8 mouse cellular contexts compared by ENCODE assay signal in genomic region chr10:79670071-79670888, GRCm38 (mm10). TPM values are rescaled to one million over a fixed set of nuclear protein-coding genes. Genes with fewer than 3 reads are reported as not detected.
DNase-seq lines count a peak whose midpoint lies in the region; ATAC-seq and TF ChIP-seq lines count a peak whose summit lies in the region.

No protein-coding gene starts in this region.

- H3K9ac ChIP-seq in heart, postnatal 0 days (replicated peaks; ENCODE audit: low read depth, low read length): peak overlapping the region; percentile 64; the same call in 1 of the 2 replicates
- peak overlapping the region; percentile 96 for H3K9ac ChIP-seq in hindbrain, embryonic 11.5 days (ENCODE audit: low read depth, low read length)
- H3K9ac ChIP-seq in midbrain, embryonic 11.5 days (ENCODE audit: low read length): peak overlapping the region; percentile 92

- TF ChIP-seq CTCF in heart, postnatal 0 days (IDR thresholded peaks at IDR 0.05; ENCODE audit: low read depth): no peak
- no peak for TF ChIP-seq CTCF in bone marrow, adult 2 months (IDR thresholded peaks at IDR 0.05; ENCODE audit: control insufficient read depth, insufficient read depth, low read length)

- H3K36me3 ChIP-seq in heart, postnatal 0 days (replicated peaks; ENCODE audit: control insufficient read depth, insufficient read depth, low read length): 0 out of 2 replicates have a peak, but pooled peaks cover 6% of the 10 kb centered on the region
- H3K36me3 ChIP-seq in hindbrain, embryonic 11.5 days (ENCODE audit: control insufficient read depth, insufficient read depth, low read length): no peaks in the 10 kb centered on the region
- no peaks in the 10 kb centered on the region for H3K36me3 ChIP-seq in midbrain, embryonic 11.5 days (ENCODE audit: control insufficient read depth, insufficient read depth, low read length)

- no peak for DNase-seq in heart, postnatal 0 days (ENCODE audit: low spot score)
- DNase-seq in heart, postnatal 14 days: no peak
- no peak for DNase-seq in hindbrain, embryonic 11.5 days (ENCODE audit: low spot score)
- no peak for DNase-seq in midbrain, embryonic 11.5 days (ENCODE audit: low spot score, missing footprints)
- DNase-seq in urinary bladder, postnatal 14 days (ENCODE audit: low spot score): no peak
- DNase-seq in frontal cortex, adult 2 months (ENCODE audit: extremely low spot score in 1 of 2, low spot score in 1 of 2): no peak

- no peaks in the 10 kb centered on the region for H3K9me3 ChIP-seq in heart, postnatal 0 days (replicated peaks; ENCODE audit: control insufficient read depth, low read length)
- no peaks in the 10 kb centered on the region for H3K9me3 ChIP-seq in hindbrain, embryonic 11.5 days (ENCODE audit: control insufficient read depth, low read length)
- H3K9me3 ChIP-seq in midbrain, embryonic 11.5 days (ENCODE audit: control insufficient read depth, low read length): no peaks in the 10 kb centered on the region

- H3K4me2 ChIP-seq in heart, postnatal 0 days (ENCODE audit: low read depth, low read length): peak overlapping the region; percentile 79
- peak overlapping the region; percentile 91 for H3K4me2 ChIP-seq in hindbrain, embryonic 11.5 days (replicated peaks; ENCODE audit: low read depth, low read length)
- peak overlapping the region; percentile 79 for H3K4me2 ChIP-seq in midbrain, embryonic 11.5 days

- ATAC-seq in heart, postnatal 0 days (ENCODE audit: insufficient read depth, low read depth): no peak; the same call in 1 of the 2 replicates
- peak; percentile 36 for ATAC-seq in hindbrain, embryonic 11.5 days (ENCODE audit: low FRiP score)
- peak; percentile 25 for ATAC-seq in midbrain, embryonic 11.5 days (ENCODE audit: low FRiP score)
- no peak for ATAC-seq in CD4-positive, CD25-positive, alpha-beta regulatory T cell, adult 4 months

- 37% methylated on average over 15 of the region's 15 CpGs for WGBS in heart, postnatal 0 days
- 40% methylated on average over 15 of the region's 15 CpGs for WGBS in bone marrow, adult 2 months
- 37% methylated on average over 15 of the region's 15 CpGs for WGBS in hindbrain, embryonic 11.5 days
- 37% methylated on average over 15 of the region's 15 CpGs for WGBS in midbrain, embryonic 11.5 days

- 0 out of 2 replicates have a peak, but pooled peaks cover 9% of the 10 kb centered on the region for H3K4me1 ChIP-seq in heart, postnatal 0 days (ENCODE audit: control insufficient read depth, insufficient read depth)
- H3K4me1 ChIP-seq in bone marrow, adult 2 months (ENCODE audit: control insufficient read depth, insufficient read depth, low read length): peaks cover 5% of the 10 kb centered on the region
- H3K4me1 ChIP-seq in hindbrain, embryonic 11.5 days (replicated peaks; ENCODE audit: control insufficient read depth, insufficient read depth, low read length): peaks cover 6% of the 10 kb centered on the region
- peaks cover 17% of the 10 kb centered on the region for H3K4me1 ChIP-seq in midbrain, embryonic 11.5 days (ENCODE audit: control insufficient read depth, insufficient read depth, low read length)

- intact Hi-C loops in heart, postnatal 14 days (cut with DNase I): no loop called here

- H3K27ac ChIP-seq in heart, postnatal 0 days (ENCODE audit: low read depth): peak overlapping the region; percentile 89; the same call in 1 of the 2 replicates
- peak overlapping the region; percentile 7 for H3K27ac ChIP-seq in bone marrow, adult 2 months (ENCODE audit: control insufficient read depth, insufficient read depth, low read depth, low read length, poor library complexity)
- peak overlapping the region; percentile 95; the same call in 1 of the 2 replicates for H3K27ac ChIP-seq in hindbrain, embryonic 11.5 days (ENCODE audit: low read depth, low read length)
- H3K27ac ChIP-seq in midbrain, embryonic 11.5 days (ENCODE audit: low read depth, low read length): no peak overlapping the region

- TF ChIP-seq POLR2A in bone marrow, adult 2 months (IDR thresholded peaks at IDR 0.05; ENCODE audit: borderline replicate concordance, control insufficient read depth, low read depth, low read length): no peak

- peak overlapping the region; percentile 94 for H3K4me3 ChIP-seq in heart, postnatal 0 days (ENCODE audit: low read depth, low read length)
- H3K4me3 ChIP-seq in bone marrow, adult 2 months (replicated peaks; ENCODE audit: control insufficient read depth, low read depth, low read length): peak overlapping the region; percentile 96
- peak overlapping the region; percentile 96 for H3K4me3 ChIP-seq in hindbrain, embryonic 11.5 days (ENCODE audit: low read depth, low read length)
- peak overlapping the region; percentile 95 for H3K4me3 ChIP-seq in midbrain, embryonic 11.5 days (ENCODE audit: low read depth, low read length)

- H3K27me3 ChIP-seq in heart, postnatal 0 days (ENCODE audit: control insufficient read depth, insufficient read depth, low read length): no peaks in the 10 kb centered on the region
- no peaks in the 10 kb centered on the region for H3K27me3 ChIP-seq in hindbrain, embryonic 11.5 days (ENCODE audit: control insufficient read depth, insufficient read depth, low read length)
- no peaks in the 10 kb centered on the region for H3K27me3 ChIP-seq in midbrain, embryonic 11.5 days (ENCODE audit: control insufficient read depth, insufficient read depth, low read length)

- TF ChIP-seq EP300 in heart, postnatal 0 days (IDR thresholded peaks at IDR 0.05; ENCODE audit: low read depth): no peak

RNA-seq across cellular contexts. Expression of gene Tpgs1, which starts 1.1 kb away (rescaled TPM):
- 19.7 and 28.3 TPM in 2 replicates for total RNA-seq in heart, postnatal 0 days (2014; rRNA removed; ENCODE audit: low replicate concordance)
- 43.6 and 45.3 TPM in 2 replicates for polyA plus RNA-seq in heart, postnatal 0 days (2015; fragmentation: Nextera tagmentation; extraction: Ambion mirVana)
- total RNA-seq in heart, postnatal 14 days (2021): 10 to 100 TPM; 21.7 to 23.0 TPM
- polyA plus RNA-seq in bone marrow, adult 2 months (2011; ENCODE audit: insufficient read depth, insufficient read length, low replicate concordance, missing spikeins): 4.9 and 12.2 TPM in 2 replicates
- 69.6 and 70.8 TPM in 2 replicates for polyA plus RNA-seq in hindbrain, embryonic 11.5 days (2014; fragmentation: Nextera tagmentation; extraction: Ambion mirVana)
- 65.5 and 69.6 TPM in 2 replicates for polyA plus RNA-seq in midbrain, embryonic 11.5 days (2014; fragmentation: Nextera tagmentation; extraction: Ambion mirVana)
- 10 to 100 TPM; 16.6 to 19.5 TPM for polyA plus RNA-seq in CD4-positive, CD25-positive, alpha-beta regulatory T cell, adult 4 months (2017; shearing (Covaris generic))
- 89.4 and 92.3 TPM in 2 replicates for polyA plus RNA-seq in frontal cortex, adult 2 months (2012; rRNA removed)

RNA-seq across cellular contexts. Expression of gene Madcam1, which starts 5.9 kb away (rescaled TPM):
- not detected in 2 replicates for total RNA-seq in heart, postnatal 0 days (2014; rRNA removed; ENCODE audit: low replicate concordance)
- polyA plus RNA-seq in heart, postnatal 0 days (2015; fragmentation: Nextera tagmentation; extraction: Ambion mirVana): 1.3 and 1.4 TPM in 2 replicates
- under 1 TPM in 1 of 2 experiments, not detected in 1; 0.37 TPM for total RNA-seq in heart, postnatal 14 days (2021)
- not detected in 2 replicates for polyA plus RNA-seq in bone marrow, adult 2 months (2011; ENCODE audit: insufficient read depth, insufficient read length, low replicate concordance, missing spikeins)
- 1.1 and 1.6 TPM in 2 replicates for polyA plus RNA-seq in hindbrain, embryonic 11.5 days (2014; fragmentation: Nextera tagmentation; extraction: Ambion mirVana)
- polyA plus RNA-seq in midbrain, embryonic 11.5 days (2014; fragmentation: Nextera tagmentation; extraction: Ambion mirVana): 1.2 and 1.4 TPM in 2 replicates
- polyA plus RNA-seq in CD4-positive, CD25-positive, alpha-beta regulatory T cell, adult 4 months (2017; shearing (Covaris generic)): under 1 TPM; 0.23 to 0.73 TPM
- polyA plus RNA-seq in frontal cortex, adult 2 months (2012; rRNA removed): not detected in 2 replicates

RNA-seq across cellular contexts. Expression of gene Cdc34, which starts 11.7 kb away (rescaled TPM):
- total RNA-seq in heart, postnatal 0 days (2014; rRNA removed; ENCODE audit: low replicate concordance): 162 and 183 TPM in 2 replicates
- 115 and 120 TPM in 2 replicates for polyA plus RNA-seq in heart, postnatal 0 days (2015; fragmentation: Nextera tagmentation; extraction: Ambion mirVana)
- 100 to 1,000 TPM; 158 to 159 TPM for total RNA-seq in heart, postnatal 14 days (2021)
- 82.1 and 98.6 TPM in 2 replicates for polyA plus RNA-seq in bone marrow, adult 2 months (2011; ENCODE audit: insufficient read depth, insufficient read length, low replicate concordance, missing spikeins)
- polyA plus RNA-seq in hindbrain, embryonic 11.5 days (2014; fragmentation: Nextera tagmentation; extraction: Ambion mirVana): 153 and 159 TPM in 2 replicates
- 149 and 178 TPM in 2 replicates for polyA plus RNA-seq in midbrain, embryonic 11.5 days (2014; fragmentation: Nextera tagmentation; extraction: Ambion mirVana)
- polyA plus RNA-seq in CD4-positive, CD25-positive, alpha-beta regulatory T cell, adult 4 months (2017; shearing (Covaris generic)): 10 to 100 TPM; 20.8 to 27.3 TPM
- polyA plus RNA-seq in frontal cortex, adult 2 months (2012; rRNA removed): 96.3 and 111 TPM in 2 replicates

RNA-seq across cellular contexts. Expression of gene Gzmm, which starts 18.5 kb away (rescaled TPM):
- 2.4 and 2.5 TPM in 2 replicates for total RNA-seq in heart, postnatal 0 days (2014; rRNA removed; ENCODE audit: low replicate concordance)
- polyA plus RNA-seq in heart, postnatal 0 days (2015; fragmentation: Nextera tagmentation; extraction: Ambion mirVana): 2.1 and 2.8 TPM in 2 replicates
- total RNA-seq in heart, postnatal 14 days (2021): 1 to 10 TPM; 4.5 to 5.4 TPM
- polyA plus RNA-seq in bone marrow, adult 2 months (2011; ENCODE audit: insufficient read depth, insufficient read length, low replicate concordance, missing spikeins): not detected in 2 replicates
- polyA plus RNA-seq in hindbrain, embryonic 11.5 days (2014; fragmentation: Nextera tagmentation; extraction: Ambion mirVana): 0.42 and 0.73 TPM in 2 replicates
- 0.27 and 0.58 TPM in 2 replicates for polyA plus RNA-seq in midbrain, embryonic 11.5 days (2014; fragmentation: Nextera tagmentation; extraction: Ambion mirVana)
- 1 to 10 TPM in 1 of 2 experiments, under 1 TPM in 1; 0.49 to 1.1 TPM for polyA plus RNA-seq in CD4-positive, CD25-positive, alpha-beta regulatory T cell, adult 4 months (2017; shearing (Covaris generic))
- 1.8 and 2.1 TPM in 2 replicates for polyA plus RNA-seq in frontal cortex, adult 2 months (2012; rRNA removed)

RNA-seq across cellular contexts. Expression of gene Odf3l2, which starts 24.7 kb away (rescaled TPM):
- total RNA-seq in heart, postnatal 0 days (2014; rRNA removed; ENCODE audit: low replicate concordance): not detected in 2 replicates
- polyA plus RNA-seq in heart, postnatal 0 days (2015; fragmentation: Nextera tagmentation; extraction: Ambion mirVana): not detected in 2 replicates
- total RNA-seq in heart, postnatal 14 days (2021): not detected
- not detected in 2 replicates for polyA plus RNA-seq in bone marrow, adult 2 months (2011; ENCODE audit: insufficient read depth, insufficient read length, low replicate concordance, missing spikeins)
- not detected in 2 replicates for polyA plus RNA-seq in hindbrain, embryonic 11.5 days (2014; fragmentation: Nextera tagmentation; extraction: Ambion mirVana)
- polyA plus RNA-seq in midbrain, embryonic 11.5 days (2014; fragmentation: Nextera tagmentation; extraction: Ambion mirVana): not detected in 2 replicates
- not detected for polyA plus RNA-seq in CD4-positive, CD25-positive, alpha-beta regulatory T cell, adult 4 months (2017; shearing (Covaris generic))
- 0.22 and 0.25 TPM in 2 replicates for polyA plus RNA-seq in frontal cortex, adult 2 months (2012; rRNA removed)

Comparison
In these comparisons a context has a peak if more than half of its experiments do, and no peak if none do; other contexts are left out.
1. ATAC-seq: peak in hindbrain, embryonic 11.5 days (single experiment) and midbrain, embryonic 11.5 days (single experiment); none in heart, postnatal 0 days (single experiment) and CD4-positive, CD25-positive, alpha-beta regulatory T cell, adult 4 months (single experiment).
2. Peak in every context shown above with its lines, with median percentiles within 50 percentile points of each other: H3K4me2 ChIP-seq, H3K4me3 ChIP-seq and H3K9ac ChIP-seq.